Mouse (Mus musculus) megakaryocyte, embryonic 14.5 days (primary cell): ENCODE data around the gene Casc1. TPM values are rescaled to one million over a fixed set of nuclear protein-coding genes. Genes with fewer than 3 reads are reported as not detected.

Experiments used
- H3K27me3 ChIP-seq: replicated peaks from 2 replicates; pipeline ENCODE3; 2012; ENCODE audit warnings: inconsistent platforms
- H3K36me3 ChIP-seq: replicated peaks from 2 replicates; pipeline ENCODE3; 2012; ENCODE audit warnings: low read length, inconsistent platforms, mixed read lengths
- H3K4me1 ChIP-seq: 2 replicates; pipeline ENCODE4 v1.6.1; 2012; ENCODE audit warnings: inconsistent platforms
- H3K4me3 ChIP-seq: replicated peaks from 2 replicates; pipeline ENCODE3; 2012; ENCODE audit warnings: moderate library complexity, mild to moderate bottlenecking, inconsistent platforms
- H3K9me3 ChIP-seq: 2 replicates; pipeline ENCODE4 v1.6.1; 2012; ENCODE audit warnings: inconsistent platforms
- FLI1 ChIP-seq: IDR thresholded peaks from 2 replicates; pipeline ENCODE4 v1.6.1; 2012; ENCODE audit warnings: low read length, inconsistent platforms, mixed read lengths
- GATA1 ChIP-seq: IDR thresholded peaks from 3 replicates; pipeline ENCODE4 v1.6.1; 2012; ENCODE audit warnings: mixed read lengths, low read length, inconsistent platforms, borderline replicate concordance
- polyA plus RNA-seq: library from polyadenylated mRNA; stranded (reverse); fragments of >175 nt; gene quantifications from 2 replicates; pipeline ENCODE4 v1.2.3, GENCODE M21; 2012; ENCODE audit warnings: low replicate concordance; ENCODE audit not compliant: insufficient read depth

Casc1 gene
- polyA plus RNA-seq, 1 experiment = 0.22 TPM

GRCm38 (mm10) chr6:145179665-145180064, 31.1 kb downstream of the Casc1 start:
- H3K4me1 ChIP-seq = peaks cover 7% of the 10 kb centered on the region; the same call in 1 of the 2 replicates
- H3K4me3 ChIP-seq = no peak overlapping the region
- no peaks in the 10 kb centered on the region for H3K9me3 ChIP-seq
- peaks cover 48% of the 10 kb centered on the region for H3K36me3 ChIP-seq
- no peak for TF ChIP-seq FLI1
- no peak for TF ChIP-seq GATA1
- peaks cover 8% of the 10 kb centered on the region for H3K27me3 ChIP-seq

DNA sequence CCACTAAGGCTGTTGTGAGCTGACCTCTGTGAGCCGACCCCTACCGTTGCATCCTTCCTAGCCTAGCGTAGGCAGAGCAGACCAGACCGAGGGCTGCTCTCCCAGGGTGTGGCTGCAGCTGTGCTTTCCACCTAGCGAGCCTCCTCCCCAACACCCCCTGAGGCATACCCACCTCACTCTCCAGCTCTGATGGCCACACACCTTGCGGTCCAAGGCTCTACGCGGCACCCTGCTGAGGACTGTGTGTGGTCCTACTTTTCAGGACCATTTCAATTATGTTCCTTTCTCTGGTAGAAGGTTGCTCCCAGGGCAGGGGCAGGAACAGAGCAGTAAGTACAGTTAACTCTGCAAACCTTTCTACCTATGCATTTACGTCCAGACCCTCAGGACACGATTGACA, 34.3 kb downstream of the Casc1 start:
- Histone ChIP-seq H3K9me3 (no peaks in the 10 kb centered on the region), H3K27me3 (peaks cover 3% of the 10 kb centered on the region), H3K4me1 (peaks cover 10% of the 10 kb centered on the region; the same call in 1 of the 2 replicates), H3K36me3 (peaks cover 79% of the 10 kb centered on the region), H3K4me3 (no peak overlapping the region)
- TF ChIP-seq GATA1 (no peak), FLI1 (no peak)

GRCm38 (mm10) chr6:145175571-145175981, 35.2 kb downstream of the Casc1 start:
- Histone ChIP-seq H3K4me1 (peaks cover 10% of the 10 kb centered on the region; the same call in 1 of the 2 replicates), H3K4me3 (no peak overlapping the region), H3K36me3 (peaks cover 88% of the 10 kb centered on the region), H3K9me3 (no peaks in the 10 kb centered on the region), H3K27me3 (peaks cover 2% of the 10 kb centered on the region)
- TF ChIP-seq GATA1 (no peak), FLI1 (no peak)

DNA sequence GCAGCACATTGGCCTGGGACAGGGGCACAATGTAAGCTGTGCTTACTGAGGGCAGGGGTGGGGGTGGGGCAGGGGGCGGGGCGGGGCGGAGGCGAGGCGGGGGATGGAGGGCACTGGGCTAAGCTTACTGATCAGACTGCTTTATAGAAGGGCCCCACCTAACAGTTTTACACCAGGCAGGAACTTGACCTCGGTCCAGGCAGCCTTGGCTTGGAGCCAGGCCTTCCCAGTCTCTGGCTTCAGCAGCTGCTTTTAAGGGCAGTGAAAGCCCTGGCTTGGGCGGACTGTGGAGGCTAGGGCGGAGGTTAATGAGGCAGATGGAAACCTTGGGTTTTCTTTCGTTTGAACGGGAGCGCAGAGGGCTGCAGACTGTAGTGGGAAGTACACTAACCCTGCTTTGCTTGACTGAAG, 37.0 kb downstream of the Casc1 start:
- H3K36me3 ChIP-seq = peaks cover 99% of the 10 kb centered on the region
- no peaks in the 10 kb centered on the region for H3K9me3 ChIP-seq
- no peak for TF ChIP-seq FLI1
- TF ChIP-seq GATA1 = no peak
- H3K27me3 ChIP-seq = no peaks in the 10 kb centered on the region
- no peak overlapping the region for H3K4me3 ChIP-seq
- peaks cover 13% of the 10 kb centered on the region; the same call in 1 of the 2 replicates for H3K4me1 ChIP-seq

DNA sequence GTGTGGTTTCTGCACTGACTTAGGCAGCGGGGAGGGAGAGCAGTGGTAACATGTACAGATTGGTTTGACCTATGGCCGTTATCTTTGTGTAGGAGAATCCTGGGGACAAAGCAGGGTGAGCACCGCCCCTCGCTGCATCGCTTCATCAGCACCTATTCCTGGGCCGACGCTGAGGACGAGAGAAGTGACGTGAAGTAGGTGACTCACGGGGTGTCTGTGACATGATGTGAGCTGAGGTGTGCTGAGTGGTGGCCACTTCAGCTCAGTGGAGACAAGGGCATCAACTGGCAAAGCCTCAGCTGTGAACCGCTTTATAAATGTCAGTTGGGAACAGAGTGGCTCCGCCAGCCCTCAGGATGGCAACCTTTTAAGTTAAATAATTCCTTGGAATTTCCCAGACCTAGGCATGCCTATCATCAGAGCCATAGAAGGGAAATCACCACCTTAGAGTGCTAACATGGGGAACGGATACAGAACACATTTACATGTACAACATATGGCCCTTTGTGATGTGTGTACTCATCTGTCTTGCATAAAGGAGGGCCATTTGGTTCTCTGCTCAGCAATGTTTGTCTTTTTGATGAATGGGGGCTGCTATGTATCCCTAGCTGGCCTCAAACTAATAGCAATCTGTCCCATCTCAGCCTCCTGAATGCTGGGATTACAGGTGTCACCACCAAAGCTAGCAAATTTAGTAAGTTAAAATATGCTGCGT, 38.8 kb downstream of the Casc1 start:
- TF ChIP-seq FLI1 = no peak
- TF ChIP-seq GATA1 = no peak
- peak overlapping the region; percentile 29 for H3K4me3 ChIP-seq
- no peaks in the 10 kb centered on the region for H3K27me3 ChIP-seq
- peaks cover 97% of the 10 kb centered on the region for H3K36me3 ChIP-seq
- no peaks in the 10 kb centered on the region for H3K9me3 ChIP-seq
- peaks cover 13% of the 10 kb centered on the region; the same call in 1 of the 2 replicates for H3K4me1 ChIP-seq

DNA sequence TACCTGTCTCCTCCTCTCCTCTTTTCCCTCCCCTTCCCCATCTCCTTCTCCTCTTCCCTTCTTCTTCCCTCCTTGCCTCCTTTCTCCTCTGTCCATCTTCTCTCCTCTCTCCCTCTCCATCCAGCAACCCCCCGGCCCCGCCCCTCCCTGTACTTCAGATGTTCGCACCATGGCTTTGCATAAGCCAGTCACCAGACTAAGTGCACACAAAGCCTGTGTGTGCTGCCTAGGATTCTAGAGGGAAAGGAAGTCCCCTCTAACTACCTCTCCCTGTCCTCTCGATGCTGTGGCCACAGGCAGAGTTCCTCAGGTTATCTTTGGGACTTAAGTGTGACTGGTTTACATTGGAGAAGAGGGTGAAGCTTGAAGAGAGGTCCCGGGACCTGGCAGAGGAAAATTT, 50.2 kb downstream of the Casc1 start:
- TF ChIP-seq GATA1 = no peak
- TF ChIP-seq FLI1 = no peak
- H3K4me3 ChIP-seq = no peak overlapping the region
- no peaks in the 10 kb centered on the region for H3K27me3 ChIP-seq
- peaks cover 5% of the 10 kb centered on the region; the same call in 1 of the 2 replicates for H3K4me1 ChIP-seq
- peaks cover 16% of the 10 kb centered on the region for H3K9me3 ChIP-seq
- peaks cover 98% of the 10 kb centered on the region for H3K36me3 ChIP-seq

- H3K9me3 ChIP-seq = peaks cover 6% of the 10 kb centered on the region
- no peak for TF ChIP-seq GATA1
- TF ChIP-seq FLI1 = no peak
- peaks cover 5% of the 10 kb centered on the region; the same call in 1 of the 2 replicates for H3K4me1 ChIP-seq
- H3K27me3 ChIP-seq = no peaks in the 10 kb centered on the region
- H3K4me3 ChIP-seq = no peak overlapping the region
- peaks cover 94% of the 10 kb centered on the region for H3K36me3 ChIP-seq
These were observed 52.2 kb downstream of the Casc1 start for GRCm38 (mm10) chr6:145158619-145159018.

DNA sequence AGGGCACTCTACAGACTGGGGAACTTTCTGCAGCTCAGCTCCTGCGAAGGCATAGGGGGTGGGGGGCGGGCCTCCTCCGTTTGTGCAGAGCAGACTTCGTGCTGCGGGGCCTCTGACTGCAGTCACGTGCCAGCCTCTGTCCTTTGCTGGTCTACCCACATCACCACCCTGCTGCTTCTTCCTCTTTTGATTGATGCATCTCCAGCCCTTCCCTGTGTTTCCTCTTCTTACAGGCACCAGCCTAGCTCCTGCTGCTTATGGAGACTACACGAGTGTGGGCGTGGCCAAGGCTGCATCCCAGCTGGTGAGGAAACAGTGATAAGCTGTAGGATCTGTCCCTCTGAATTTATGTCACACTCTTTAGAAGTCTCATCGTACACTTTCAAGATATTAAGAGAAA, 61.8 kb downstream of the Casc1 start:
- H3K4me1 ChIP-seq = peaks cover 24% of the 10 kb centered on the region
- H3K36me3 ChIP-seq = peaks cover 96% of the 10 kb centered on the region
- H3K27me3 ChIP-seq = no peaks in the 10 kb centered on the region
- TF ChIP-seq FLI1 = no peak
- no peak for TF ChIP-seq GATA1
- H3K9me3 ChIP-seq = no peaks in the 10 kb centered on the region
- no peak overlapping the region for H3K4me3 ChIP-seq

- peaks cover 97% of the 10 kb centered on the region for H3K36me3 ChIP-seq
- H3K9me3 ChIP-seq = no peaks in the 10 kb centered on the region
- peaks cover 30% of the 10 kb centered on the region for H3K4me1 ChIP-seq
- TF ChIP-seq GATA1 (no peak), FLI1 (no peak)
- H3K27me3 ChIP-seq = no peaks in the 10 kb centered on the region
- no peak overlapping the region for H3K4me3 ChIP-seq
These were observed 63.1 kb downstream of the Casc1 start for GRCm38 (mm10) chr6:145147716-145148115.

DNA sequence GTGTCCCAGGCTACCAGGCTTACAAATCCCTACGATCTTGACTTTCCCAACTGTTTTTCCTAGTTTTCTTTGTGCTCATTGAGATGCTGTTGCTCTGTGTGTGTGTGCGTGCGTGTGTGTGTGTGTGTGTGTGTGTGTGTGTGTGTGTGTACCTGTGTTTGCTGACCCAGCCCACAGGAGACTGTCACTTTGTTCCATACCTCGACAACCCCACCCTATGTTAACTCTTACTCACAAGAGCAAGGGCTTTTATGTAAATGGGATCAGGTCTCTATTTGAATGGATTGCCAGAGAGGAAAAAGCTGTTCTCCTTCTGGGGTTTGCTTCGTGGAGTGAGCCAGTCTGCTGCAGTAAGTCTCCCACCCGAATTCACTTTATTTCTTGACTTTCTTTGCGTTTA, 65.6 kb downstream of the Casc1 start:
- no peaks in the 10 kb centered on the region for H3K9me3 ChIP-seq
- TF ChIP-seq GATA1 = no peak
- TF ChIP-seq FLI1 = no peak

More for the DNA sequence above, 65.6 kb downstream of the Casc1 start:
- peaks cover 97% of the 10 kb centered on the region for H3K36me3 ChIP-seq
- peaks cover 43% of the 10 kb centered on the region for H3K4me1 ChIP-seq
- no peak overlapping the region for H3K4me3 ChIP-seq
- no peaks in the 10 kb centered on the region for H3K27me3 ChIP-seq
